ENCODE assay signal across 8 mouse cellular contexts in genomic region chr13:48464170-48464569, GRCm38 (mm10). TPM values are rescaled to one million over a fixed set of nuclear protein-coding genes. Genes with fewer than 3 reads are reported as not detected.
DNase-seq lines count a peak whose midpoint lies in the region; ATAC-seq lines count a peak whose summit lies in the region.

No protein-coding gene starts in this region.

- H3K4me3 ChIP-seq in forebrain, embryonic 12.5 days (replicated peaks), result no peak overlapping the region

- H3K4me1 ChIP-seq in forebrain, embryonic 12.5 days, result peaks cover 21% of the 10 kb centered on the region

- 9% methylated on average over 4 of the region's 4 CpGs for WGBS in forebrain, embryonic 12.5 days

- peak; percentile 84 for DNase-seq in NIH3T3 (ENCODE audit: low read depth)
- DNase-seq in brain, embryonic 18.5 days (ENCODE audit: low read depth, low spot score), result peak; percentile 78
- peak; percentile 70 to 72 for DNase-seq in heart, postnatal 36 days
- DNase-seq in layer of hippocampus, postnatal 25 days (ENCODE audit: extremely low spot score in 1 of 2, low spot score in 1 of 2), result peak; percentile 69 to 78
- peak; percentile 46 for DNase-seq in right cerebral cortex, postnatal 14 days

- H3K9me3 ChIP-seq in forebrain, embryonic 12.5 days, result no peaks in the 10 kb centered on the region

- no peak overlapping the region for H3K4me2 ChIP-seq in forebrain, embryonic 12.5 days

- no peak overlapping the region for H3K27ac ChIP-seq in forebrain, embryonic 12.5 days

- intact Hi-C loops in heart, postnatal 36 days (cut with DNase I), result loop anchor here (1.0 to 10.0 kb wide), 8 partner anchors 202 to 1163 kb away; partner anchors contain the start of gene Id4

- H3K27me3 ChIP-seq in forebrain, embryonic 12.5 days, result no peaks in the 10 kb centered on the region; the same call in 1 of the 2 replicates

- peak; percentile 65; the same call in 1 of the 2 replicates for ATAC-seq in forebrain, embryonic 12.5 days (ENCODE audit: low FRiP score)
- peak; percentile 47; the same call in 1 of the 2 replicates for ATAC-seq in megakaryocyte-erythroid progenitor cell, adult 5-6 weeks (replicated peaks; ENCODE audit: low FRiP score, low TSS enrichment, poor library complexity, severe bottlenecking)
- ATAC-seq in erythroblast, adult 5-6 weeks (replicated peaks; ENCODE audit: low FRiP score, poor library complexity, severe bottlenecking), result no peak

- H3K9ac ChIP-seq in forebrain, embryonic 12.5 days, result no peak overlapping the region

- H3K36me3 ChIP-seq in forebrain, embryonic 12.5 days (replicated peaks), result no peaks in the 10 kb centered on the region

RNA-seq across cellular contexts. Expression of gene Zfp169, which starts 49.1 kb away (rescaled TPM):
- polyA plus RNA-seq in forebrain, embryonic 12.5 days (2016; fragmentation: Nextera tagmentation; extraction: Ambion mirVana), result 5.7 and 7.0 TPM in 2 replicates
- 1 to 10 TPM; 3.7 to 4.9 TPM for total RNA-seq in heart, postnatal 36 days (2021)
- total RNA-seq in layer of hippocampus, postnatal 25 days (2021), result 10 to 100 TPM; 19.3 to 24.9 TPM
- total RNA-seq in megakaryocyte-erythroid progenitor cell, adult 5-6 weeks (2014; fragmentation: Nextera tagmentation), result 11.6 and 16.1 TPM in 2 replicates
- 3.5 and 12.6 TPM in 2 replicates for total RNA-seq in megakaryocyte-erythroid progenitor cell, adult 5-6 weeks (2017)
- total RNA-seq in erythroblast, adult 5-6 weeks (2015; ENCODE audit: low replicate concordance), result 0.63 and 4.8 TPM in 2 replicates
- 0.98 and 2.9 TPM in 2 replicates for total RNA-seq in erythroblast, adult 5-6 weeks (2017; ENCODE audit: low replicate concordance)

RNA-seq across cellular contexts. Expression of gene A830005F24Rik, which starts 49.2 kb away (rescaled TPM):
- 2.9 TPM in 2 replicates for polyA plus RNA-seq in forebrain, embryonic 12.5 days (2016; fragmentation: Nextera tagmentation; extraction: Ambion mirVana)
- not detected for total RNA-seq in heart, postnatal 36 days (2021)
- total RNA-seq in layer of hippocampus, postnatal 25 days (2021), result 1 to 10 TPM; 1.8 to 2.1 TPM
- total RNA-seq in megakaryocyte-erythroid progenitor cell, adult 5-6 weeks (2014; fragmentation: Nextera tagmentation), result not detected in 2 replicates
- 3.8 TPM in 1 of 2 replicates, not detected in the other for total RNA-seq in megakaryocyte-erythroid progenitor cell, adult 5-6 weeks (2017)
- 1.9 TPM in 1 of 2 replicates, not detected in the other for total RNA-seq in erythroblast, adult 5-6 weeks (2015; ENCODE audit: low replicate concordance)
- total RNA-seq in erythroblast, adult 5-6 weeks (2017; ENCODE audit: low replicate concordance), result not detected in 2 replicates
